7 mouse cellular contexts compared by ENCODE assay signal in the genomic region with DNA sequence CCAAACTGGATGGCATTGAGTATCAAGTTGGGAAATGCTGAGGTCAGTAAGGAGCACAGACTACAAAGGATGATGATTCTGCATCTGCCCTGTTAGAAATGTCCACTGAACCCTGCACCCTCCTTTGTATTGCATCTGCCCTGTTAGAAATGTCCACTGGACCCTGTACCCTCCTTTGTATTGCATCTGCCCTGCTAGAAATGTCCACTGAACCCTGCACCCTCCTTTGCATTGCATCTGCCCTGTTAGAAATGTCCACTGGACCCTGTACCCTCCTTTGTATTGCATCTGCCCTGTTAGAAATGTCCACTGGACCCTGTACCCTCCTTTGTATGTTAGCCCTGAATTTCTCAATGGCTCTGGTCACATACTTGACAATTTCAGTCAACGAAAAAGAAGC. TPM values are rescaled to one million over a fixed set of nuclear protein-coding genes. Genes with fewer than 3 reads are reported as not detected.
DNase-seq lines count a peak whose midpoint lies in the region; ATAC-seq and TF ChIP-seq lines count a peak whose summit lies in the region.
"Not testable (repeated sequence)": the region's sequence is repeated elsewhere in the genome, so short reads cannot be mapped to it uniquely, and the experiment has no call there.
"Had no signal": no experiment of that assay in that cellular context is flagged by ENCODE, and none has a peak within 500 bp of the region (broad histone marks: within the 10 kb centered on the region; RNA-seq: fewer than 3 reads in every experiment).

No protein-coding gene starts in this region.

- H3K9me3 ChIP-seq in liver, embryonic 12.5 days (replicated peaks); liver, embryonic 14.5 days (ENCODE audit: control insufficient read depth, low read length); liver, embryonic 16.5 days (replicated peaks; ENCODE audit: control insufficient read depth, low read length): not testable (repeated sequence)

- peak; percentile 80 for ATAC-seq in liver, embryonic 12.5 days
- peak; percentile 79 for ATAC-seq in liver, embryonic 14.5 days (ENCODE audit: insufficient read depth)
- peak; percentile 88 for ATAC-seq in liver, embryonic 16.5 days (ENCODE audit: low read depth)

- not testable (repeated sequence) for TF ChIP-seq EP300 in liver, embryonic 14.5 days (IDR thresholded peaks at IDR 0.05; ENCODE audit: low read depth)

- not testable (repeated sequence) for H3K4me2 ChIP-seq in liver, embryonic 12.5 days; liver, embryonic 14.5 days (ENCODE audit: low read depth); liver, embryonic 16.5 days (ENCODE audit: low read depth, low read length)

- not testable (repeated sequence) for H3K9ac ChIP-seq in liver, adult 2 months (ENCODE audit: low read depth, low read length); liver, embryonic 12.5 days; liver, embryonic 14.5 days (replicated peaks); liver, embryonic 16.5 days (ENCODE audit: low read depth, low read length)

- not testable (repeated sequence) for TF ChIP-seq POLR2A in liver, adult 2 months (IDR thresholded peaks at IDR 0.05; ENCODE audit: extremely low read depth, insufficient read depth, low read length)

- not testable (repeated sequence) for H3K4me3 ChIP-seq in liver, adult 2 months (ENCODE audit: insufficient read depth, low read depth, low read length); liver, embryonic 12.5 days; liver, embryonic 14.5 days (ENCODE audit: insufficient read depth in 1 of 2, low read depth in 2 of 2, low read length in 2 of 2); liver, embryonic 16.5 days (ENCODE audit: low read depth, low read length)

- not testable (repeated sequence) for TF ChIP-seq CTCF in liver, adult 2 months (IDR thresholded peaks at IDR 0.05; ENCODE audit: low read depth, low read length); liver, embryonic 14.5 days (IDR thresholded peaks at IDR 0.05; ENCODE audit: low read depth)

- H3K4me1 ChIP-seq in liver, adult 2 months (ENCODE audit: control insufficient read depth, insufficient read depth, low read length); liver, embryonic 12.5 days; liver, embryonic 14.5 days (replicated peaks; ENCODE audit: control insufficient read depth in 2 of 2, insufficient read depth in 2 of 2, low read length in 1 of 2); liver, embryonic 16.5 days (ENCODE audit: control insufficient read depth, low read depth, low read length): not testable (repeated sequence)

- H3K27me3 ChIP-seq in liver, adult 2 months (ENCODE audit: control insufficient read depth, insufficient read depth, low read length); liver, embryonic 12.5 days (replicated peaks); liver, embryonic 14.5 days (ENCODE audit: control insufficient read depth, insufficient read depth, low read length); liver, embryonic 16.5 days (ENCODE audit: control insufficient read depth, insufficient read depth, low read depth, low read length): not testable (repeated sequence)

- WGBS in liver, adult 2 months: 15% methylated on average over 1 of the region's 1 CpGs
- 41% methylated on average over 1 of the region's 1 CpGs for WGBS in liver, embryonic 12.5 days (ENCODE audit: insufficient replicate concordance)
- 26% methylated on average over 1 of the region's 1 CpGs for WGBS in liver, embryonic 14.5 days (ENCODE audit: insufficient replicate concordance)
- 16% methylated on average over 1 of the region's 1 CpGs for WGBS in liver, embryonic 16.5 days (ENCODE audit: insufficient replicate concordance)

- DNase-seq in heart, adult 11 months: peak; percentile 8
- peak; percentile 63 for DNase-seq in liver, adult 2 months (ENCODE audit: extremely low read depth, low read depth, low spot score)
- DNase-seq in liver, embryonic 14.5 days (ENCODE audit: low read depth in 3 of 3, low spot score in 3 of 3): peak in 2 of 3 experiments; percentile 9 to 22

- not testable (repeated sequence) for H3K36me3 ChIP-seq in liver, adult 2 months (ENCODE audit: control insufficient read depth, insufficient read depth, low read length); liver, embryonic 12.5 days; liver, embryonic 14.5 days (replicated peaks; ENCODE audit: control insufficient read depth, insufficient read depth, low read depth); liver, embryonic 16.5 days (ENCODE audit: control insufficient read depth, insufficient read depth)

- not testable (repeated sequence) for H3K79me2 ChIP-seq in liver, adult 2 months (ENCODE audit: control insufficient read depth, insufficient read depth, low read length)

- not testable (repeated sequence) for H3K27ac ChIP-seq in liver, adult 2 months (replicated peaks; ENCODE audit: insufficient read depth, low read depth, low read length); liver, embryonic 12.5 days; liver, embryonic 14.5 days; liver, embryonic 16.5 days (ENCODE audit: low read length)

RNA-seq across cellular contexts. Expression of a gene that starts 40.6 kb away (rescaled TPM):
- total RNA-seq in liver, adult 2 months (2014; rRNA removed): 0.37 and 0.54 TPM in 2 replicates
- 0.09 TPM in 1 of 2 replicates, not detected in the other for polyA plus RNA-seq in liver, adult 2 months (2012; rRNA removed)
- 0.48 and 0.67 TPM in 2 replicates for polyA plus RNA-seq in liver, embryonic 12.5 days (2016; fragmentation: Nextera tagmentation; extraction: Ambion mirVana)
- polyA plus RNA-seq in liver, embryonic 14.5 days (2012; rRNA removed): 0.27 and 0.45 TPM in 2 replicates
- polyA plus RNA-seq in liver, embryonic 14.5 days (2014; fragmentation: Nextera tagmentation; extraction: Ambion mirVana): 0.46 and 0.71 TPM in 2 replicates
- 0.44 and 0.71 TPM in 2 replicates for polyA plus RNA-seq in liver, embryonic 16.5 days (2015; fragmentation: Nextera tagmentation; extraction: Ambion mirVana)
- total RNA-seq: MEL had no signal
- polyA plus RNA-seq: adrenal gland, adult 2 months had no signal

Comparison
In these comparisons a context has a peak if more than half of its experiments do, and no peak if none do; other contexts are left out.
1. DNase-seq: peak in every context shown above with its lines; median percentile 63 in liver, adult 2 months; 16 in liver, embryonic 14.5 days; 8 in heart, adult 11 months.